Mouse (Mus musculus) urinary bladder, postnatal 4 days (tissue): ENCODE data around the gene Tsr3.
A peak's percentile ranks its signal among the peaks of the same experiment; 100 is the strongest.
"Not testable (repeated sequence)": the region's sequence is repeated elsewhere in the genome, so short reads cannot be mapped to it uniquely, and the experiment has no call there.

Experiments
- DNase-seq, 2 experiments: peaks; one replicate each; pipeline ENCODE4 v3.0.0; 2021 to 2022; ENCODE audit warnings: low spot score in 2 of 2

Gene Tsr3

GRCm38 (mm10) chr17:25239695-25240636, at the start of gene Tsr3, which contains the start of gene Gnptg:
Gene Tsr3, plus strand, starts transcription at chr17:25240170.
Gene Gnptg, minus strand, starts transcription at chr17:25240124.
- peak; percentile 78 to 88 for DNase-seq

- DNase-seq = no peak
Measured at GRCm38 (mm10) chr17:25202401-25202800, 37.6 kb upstream of the Tsr3 start.

- DNase-seq = no peak
Measured at GRCm38 (mm10) chr17:25210006-25210405, 30.0 kb upstream of the Tsr3 start.

GRCm38 (mm10) chr17:25210680-25211466, 29.1 kb upstream of the Tsr3 start:
- DNase-seq = no peak

- no peak for DNase-seq
Measured at GRCm38 (mm10) chr17:25211705-25212104, 28.3 kb upstream of the Tsr3 start.

- no peak for DNase-seq
Measured at GRCm38 (mm10) chr17:25215431-25215830, 24.5 kb upstream of the Tsr3 start.

- no peak for DNase-seq
Measured at GRCm38 (mm10) chr17:25218967-25219366, 21.0 kb upstream of the Tsr3 start.

GRCm38 (mm10) chr17:25219492-25220295, 20.3 kb upstream of the Tsr3 start:
- DNase-seq = no peak

GRCm38 (mm10) chr17:25220746-25221145, 19.2 kb upstream of the Tsr3 start:
- DNase-seq = no peak

GRCm38 (mm10) chr17:25221821-25222503, 18.0 kb upstream of the Tsr3 start:
- DNase-seq = peak in 1 of 2 experiments; percentile 42

GRCm38 (mm10) chr17:25222504-25222940, 17.4 kb upstream of the Tsr3 start:
- DNase-seq = not testable (repeated sequence)

GRCm38 (mm10) chr17:25222951-25223601, 16.9 kb upstream of the Tsr3 start:
- no peak for DNase-seq

- DNase-seq = no peak
Measured at GRCm38 (mm10) chr17:25224586-25225222, 15.3 kb upstream of the Tsr3 start.

- DNase-seq = no peak
Measured at GRCm38 (mm10) chr17:25225659-25226058, 14.3 kb upstream of the Tsr3 start.

- no peak for DNase-seq
Measured at GRCm38 (mm10) chr17:25227991-25228390, 12.0 kb upstream of the Tsr3 start.

- DNase-seq = not testable (repeated sequence)
Measured at GRCm38 (mm10) chr17:25230014-25230655, 9.8 kb upstream of the Tsr3 start.

GRCm38 (mm10) chr17:25230700-25231099, 9.3 kb upstream of the Tsr3 start:
- no peak for DNase-seq

GRCm38 (mm10) chr17:25231621-25232020, 8.3 kb upstream of the Tsr3 start:
- DNase-seq = not testable (repeated sequence)

- no peak for DNase-seq
Measured at GRCm38 (mm10) chr17:25235635-25236034, 4.3 kb upstream of the Tsr3 start.
